Mouse (Mus musculus): ENCODE results near the gene Rps11. TPM values are rescaled to one million over a fixed set of nuclear protein-coding genes. Genes with fewer than 3 reads are reported as not detected.

Rps11 gene
- 1,883 TPM for polyA plus RNA-seq (2017; shearing (Covaris generic))

GRCm38 (mm10) chr7:45124224-45125143 lies at the start of gene Rps11:
Gene Rps11 (minus strand): TSS chr7:45124439.

DNA sequence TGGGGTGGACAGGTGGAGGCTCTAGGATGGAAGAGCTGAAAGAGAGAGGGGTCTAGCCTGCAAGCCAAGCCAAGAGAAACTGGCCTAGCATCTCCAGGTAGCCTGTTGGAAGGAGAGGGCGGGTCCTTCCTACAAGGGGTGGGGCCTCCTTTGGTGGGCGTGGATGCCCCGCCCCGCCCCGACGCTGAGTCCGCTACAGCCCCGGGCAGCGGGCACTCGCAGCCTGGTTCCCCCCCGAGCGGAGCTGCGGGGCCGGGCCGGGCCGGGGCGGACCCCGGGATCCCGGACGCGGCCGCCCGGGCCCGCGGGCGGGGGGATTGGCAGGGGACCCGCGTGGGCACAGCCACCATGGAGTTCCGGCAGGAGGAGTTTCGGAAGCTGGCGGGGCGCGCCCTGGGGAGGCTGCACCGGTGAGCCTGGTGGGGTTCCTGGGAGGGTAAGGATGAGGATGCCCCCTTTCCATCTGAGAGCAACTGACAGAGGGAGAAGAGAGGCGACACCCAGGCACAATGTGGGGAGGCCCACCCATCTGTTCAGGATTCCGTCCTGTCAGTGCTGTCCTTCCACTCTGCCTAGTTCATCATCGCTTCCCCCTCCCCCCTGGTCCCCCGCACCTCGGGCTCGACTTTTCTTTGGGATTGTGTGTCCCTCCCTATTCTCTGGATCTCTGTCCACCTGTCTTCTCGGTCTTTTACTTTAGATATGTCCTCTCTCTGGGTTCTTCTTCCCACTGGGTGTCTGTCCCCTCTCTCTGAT lies 39.7 kb upstream of the Rps11 start, which contains the start of gene Slc17a7:
Gene Slc17a7 (plus strand): TSS at position 215 of the 756 bp plus-strand sequence.

DNA sequence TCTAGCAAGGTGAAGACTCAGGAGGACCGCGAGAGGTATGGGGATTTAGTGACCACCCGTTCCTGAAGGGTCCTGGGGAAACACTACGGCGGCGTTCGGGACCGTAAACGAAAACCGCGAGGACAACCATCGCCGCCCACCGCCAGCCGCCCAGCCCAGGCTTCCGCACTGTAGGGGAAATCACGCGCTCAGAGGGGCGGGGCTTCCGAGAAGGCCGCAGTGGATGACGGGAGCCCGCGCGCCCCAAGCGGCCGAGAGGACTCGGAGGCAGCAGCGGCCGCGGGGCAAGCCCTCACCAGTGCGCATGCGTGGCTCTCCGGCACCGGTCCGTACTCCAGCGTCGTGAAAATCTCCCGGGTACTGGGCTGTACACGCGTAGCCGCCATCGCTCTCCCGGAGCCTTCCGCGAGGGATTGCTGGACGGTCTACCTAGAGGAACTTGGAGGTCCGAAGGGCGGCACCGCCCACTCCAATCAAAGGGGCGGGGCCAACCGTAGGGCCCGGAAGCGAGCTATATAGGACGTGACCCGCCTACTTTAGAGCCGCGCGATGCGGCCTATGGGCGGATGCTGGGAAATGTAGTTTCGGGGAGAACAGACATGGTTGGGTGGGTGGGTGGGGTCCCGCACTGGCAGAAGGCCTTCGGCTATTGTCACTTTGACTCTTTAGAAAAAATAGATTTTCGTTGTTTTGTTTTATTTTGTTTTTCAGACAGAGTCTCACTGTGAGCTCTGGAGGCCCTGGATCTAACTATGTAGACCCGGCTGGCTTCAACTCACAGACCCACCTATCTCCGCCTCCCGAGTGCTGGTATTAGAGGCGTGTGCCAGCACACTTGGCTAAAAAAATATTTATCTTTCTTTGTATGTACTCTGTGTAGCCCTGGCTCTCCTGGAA lies 30.1 kb upstream of the Rps11 start, which contains the start of the genes Pih1d1 and Aldh16a1:
Gene Pih1d1 (plus strand): TSS at position 208 of the 897 bp plus-strand sequence.
Gene Aldh16a1 (minus strand): TSS at position 489 of the 897 bp plus-strand sequence.

DNA sequence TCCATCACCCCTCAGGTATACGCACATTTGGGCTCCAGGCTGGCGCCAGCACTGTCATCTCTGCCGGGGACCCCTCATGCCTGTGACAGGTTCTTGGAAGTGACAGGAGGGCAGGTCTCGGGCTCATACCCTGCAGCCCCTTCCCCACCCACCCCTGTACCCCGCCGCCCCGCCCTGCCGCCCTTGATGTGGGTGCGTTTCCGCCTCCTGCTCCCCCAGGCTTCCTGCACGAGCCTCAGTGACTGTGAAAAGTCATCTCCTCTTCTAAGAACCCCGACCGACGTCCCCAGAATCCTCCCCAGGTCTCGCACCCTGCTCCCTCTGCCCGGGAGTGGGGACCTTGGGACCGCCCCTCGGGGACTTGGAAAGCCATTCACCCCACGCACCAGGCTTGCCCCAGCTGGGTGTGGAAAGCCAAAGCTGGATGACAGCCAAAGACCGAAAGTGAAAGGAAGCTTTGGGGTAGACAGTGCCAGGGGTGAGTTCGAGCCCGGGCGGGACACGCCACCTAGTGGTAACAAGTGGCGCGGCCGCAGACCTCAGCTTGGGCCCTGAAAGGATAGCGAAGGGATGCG lies 11.8 kb upstream of the Rps11 start, which contains the start of the genes Gm45713 and Flt3l:
Gene Gm45713 (minus strand): TSS at position 239 of the 575 bp plus-strand sequence.
Gene Flt3l (minus strand): TSS at position 440 of the 575 bp plus-strand sequence.

DNA sequence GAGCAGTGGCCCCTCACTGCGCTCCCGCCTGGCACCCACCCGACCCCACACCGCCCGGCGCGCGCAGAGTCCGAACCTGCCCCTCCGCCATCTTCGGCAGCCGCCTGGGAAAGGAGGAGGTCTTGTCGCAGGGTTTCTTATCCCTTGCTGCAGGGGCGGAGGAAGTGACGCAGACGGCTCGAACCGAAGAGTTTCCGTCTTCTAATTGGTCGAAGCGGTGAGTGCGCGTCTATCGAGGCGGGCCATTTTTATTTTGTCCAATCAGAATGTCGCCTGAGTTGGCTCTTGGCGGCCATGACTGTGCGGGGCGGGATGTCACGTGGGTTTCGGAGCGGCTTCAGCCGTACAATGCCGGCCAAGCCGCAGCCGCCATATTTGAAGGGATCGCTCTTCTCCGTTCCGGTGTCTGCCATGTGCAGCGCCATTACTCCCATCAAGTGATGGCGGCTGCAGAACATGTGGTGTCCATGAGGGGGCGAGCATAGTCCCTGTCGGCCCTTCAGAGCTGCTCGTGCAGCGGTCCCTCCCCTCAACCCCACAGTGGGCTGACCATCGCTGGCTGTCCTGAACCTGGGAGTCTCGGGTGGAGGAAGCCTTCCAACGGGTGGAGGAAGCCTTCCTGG lies 4.5 kb upstream of the Rps11 start, which contains the start of gene Rpl13a:
Gene Rpl13a (minus strand): TSS at position 138 of the 623 bp plus-strand sequence.

GRCm38 (mm10) chr7:45103652-45104180 lies 20.5 kb downstream of the Rps11 start, which contains the start of gene Fcgrt:
Gene Fcgrt (minus strand): TSS chr7:45103851.

GRCm38 (mm10) chr7:45092048-45092447 lies 32.2 kb downstream of the Rps11 start, which contains the start of gene Rcn3:
Gene Rcn3 (minus strand): TSS chr7:45092221.

Other genes with a start within 250 kb of the Rps11 start
- gene Med25, start 231.7 kb downstream of the Rps11 start, polyA plus RNA-seq (2017; shearing (Covaris generic)) = 52.8 TPM
- 18.5 TPM for gene Fuz, start 228.4 kb downstream of the Rps11 start, polyA plus RNA-seq (2017; shearing (Covaris generic))
- 45.9 TPM for gene Ap2a1, start 194.9 kb downstream of the Rps11 start, polyA plus RNA-seq (2017; shearing (Covaris generic))
- 0.28 TPM for gene Tsks, start 181.2 kb downstream of the Rps11 start, polyA plus RNA-seq (2017; shearing (Covaris generic))
- gene Cpt1c, start 149.6 kb downstream of the Rps11 start, polyA plus RNA-seq (2017; shearing (Covaris generic)) = 0.67 TPM
- gene Prmt1, start 137.9 kb downstream of the Rps11 start, polyA plus RNA-seq (2017; shearing (Covaris generic)) = 143 TPM
- gene Irf3, start 126.8 kb downstream of the Rps11 start, polyA plus RNA-seq (2017; shearing (Covaris generic)) = 134 TPM
- 13.6 TPM for gene Bcl2l12, start 125.7 kb downstream of the Rps11 start, polyA plus RNA-seq (2017; shearing (Covaris generic))
- gene Scaf1, start 108.1 kb downstream of the Rps11 start, polyA plus RNA-seq (2017; shearing (Covaris generic)) = 22.3 TPM
- 25.1 TPM for gene Rras, start 106.5 kb downstream of the Rps11 start, polyA plus RNA-seq (2017; shearing (Covaris generic))
- 1.0 TPM for gene Prr12, start 71.6 kb downstream of the Rps11 start, polyA plus RNA-seq (2017; shearing (Covaris generic))
- 78.5 TPM for gene Nosip, start 62.0 kb downstream of the Rps11 start, polyA plus RNA-seq (2017; shearing (Covaris generic))
- 1.6 TPM for gene Prrg2, start 61.8 kb downstream of the Rps11 start, polyA plus RNA-seq (2017; shearing (Covaris generic))
- 5.5 TPM for gene Rcn3, start 32.2 kb downstream of the Rps11 start, polyA plus RNA-seq (2017; shearing (Covaris generic))
- 6.4 TPM for gene Fcgrt, start 20.6 kb downstream of the Rps11 start, polyA plus RNA-seq (2017; shearing (Covaris generic))
- 3,183 TPM for gene Rpl13a, start 4.3 kb upstream of the Rps11 start, polyA plus RNA-seq (2017; shearing (Covaris generic))
- not detected for gene Gm45713, start 11.8 kb upstream of the Rps11 start, polyA plus RNA-seq (2017; shearing (Covaris generic))
- 165 TPM for gene Flt3l, start 12.0 kb upstream of the Rps11 start, polyA plus RNA-seq (2017; shearing (Covaris generic))
- 28.2 TPM for gene Pih1d1, start 29.9 kb upstream of the Rps11 start, polyA plus RNA-seq (2017; shearing (Covaris generic))
- 36.2 TPM for gene Aldh16a1, start 30.1 kb upstream of the Rps11 start, polyA plus RNA-seq (2017; shearing (Covaris generic))
- gene Slc17a7, start 39.5 kb upstream of the Rps11 start, polyA plus RNA-seq (2017; shearing (Covaris generic)) = not detected
- gene Gfy, start 55.1 kb upstream of the Rps11 start, polyA plus RNA-seq (2017; shearing (Covaris generic)) = not detected
- not detected for gene Pth2, start 56.6 kb upstream of the Rps11 start, polyA plus RNA-seq (2017; shearing (Covaris generic))
- 0.95 TPM for gene Ccdc155, start 80.5 kb upstream of the Rps11 start, polyA plus RNA-seq (2017; shearing (Covaris generic))
- gene Dkkl1, start 87.7 kb upstream of the Rps11 start, polyA plus RNA-seq (2017; shearing (Covaris generic)) = 66.4 TPM
- gene Tead2, start 91.3 kb upstream of the Rps11 start, polyA plus RNA-seq (2017; shearing (Covaris generic)) = 1.7 TPM
- 386 TPM for gene Cd37, start 114.7 kb upstream of the Rps11 start, polyA plus RNA-seq (2017; shearing (Covaris generic))
- gene Slc6a16, start 116.6 kb upstream of the Rps11 start, polyA plus RNA-seq (2017; shearing (Covaris generic)) = not detected
- gene Slc6a21, start 153.1 kb upstream of the Rps11 start, polyA plus RNA-seq (2017; shearing (Covaris generic)) = 0.93 TPM
- 5.0 TPM for gene Trpm4, start 209.3 kb upstream of the Rps11 start, polyA plus RNA-seq (2017; shearing (Covaris generic))
- gene Hrc, start 210.9 kb upstream of the Rps11 start, polyA plus RNA-seq (2017; shearing (Covaris generic)) = not detected
- gene Ppfia3, start 242.6 kb upstream of the Rps11 start, polyA plus RNA-seq (2017; shearing (Covaris generic)) = 0.12 TPM
- not detected for gene Lin7b, start 246.1 kb upstream of the Rps11 start, polyA plus RNA-seq (2017; shearing (Covaris generic))

Measured in effector memory CD4-positive, alpha-beta T cell, adult 7 months (primary cell).